Comparison of ENCODE assay signal across 23 mouse cellular contexts in the genomic region with DNA sequence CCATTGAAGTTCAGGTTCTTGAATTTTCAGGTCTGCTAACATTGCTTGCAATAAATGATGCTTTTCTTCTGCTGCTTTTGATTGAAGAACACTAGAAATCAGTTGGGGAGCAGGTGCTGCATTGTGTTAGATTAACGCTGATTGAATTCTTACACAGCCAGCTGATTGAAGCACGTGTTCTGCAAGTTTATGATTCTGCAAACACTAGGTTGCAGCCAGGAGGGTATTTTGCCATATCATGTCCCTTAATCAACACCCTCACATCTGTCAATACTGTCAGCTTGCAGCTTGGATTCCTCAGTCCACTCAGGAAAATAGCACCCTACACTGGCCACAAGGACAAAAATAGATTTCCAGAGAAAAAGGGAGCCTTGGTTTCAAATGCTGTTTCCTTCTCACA.
DNase-seq lines count a peak whose midpoint lies in the region; ATAC-seq and TF ChIP-seq lines count a peak whose summit lies in the region.
"Had no signal": no experiment of that assay in that cellular context is flagged by ENCODE, and none has a peak within 500 bp of the region (broad histone marks: within the 10 kb centered on the region; RNA-seq: fewer than 3 reads in every experiment).

No protein-coding gene starts in this region.

- WGBS in hindbrain, embryonic 12.5 days: 36% methylated on average over 2 of the region's 2 CpGs
- 62% methylated on average over 2 of the region's 2 CpGs for WGBS in hindbrain, embryonic 10.5 days
- 23% methylated on average over 2 of the region's 2 CpGs for WGBS in neural tube, embryonic 13.5 days
- 18% methylated on average over 2 of the region's 2 CpGs for WGBS in forebrain, postnatal 0 days

- H3K4me1 ChIP-seq in hindbrain, embryonic 12.5 days: peaks cover 12% of the 10 kb centered on the region
- H3K4me1 ChIP-seq in hindbrain, embryonic 10.5 days (replicated peaks): peaks cover 8% of the 10 kb centered on the region; the same call in 1 of the 2 replicates
- peaks cover 15% of the 10 kb centered on the region for H3K4me1 ChIP-seq in neural tube, embryonic 13.5 days (replicated peaks)
- H3K4me1 ChIP-seq in forebrain, postnatal 0 days (ENCODE audit: insufficient read depth): peaks cover 8% of the 10 kb centered on the region; the same call in 1 of the 2 replicates
- H3K4me1 ChIP-seq: embryonic facial prominence, embryonic 10.5 days; limb, embryonic 15.5 days had no signal

- H3K9me3 ChIP-seq in hindbrain, embryonic 12.5 days (replicated peaks): no peaks in the 10 kb centered on the region
- H3K9me3 ChIP-seq in hindbrain, embryonic 10.5 days: no peaks in the 10 kb centered on the region
- no peaks in the 10 kb centered on the region for H3K9me3 ChIP-seq in neural tube, embryonic 13.5 days
- H3K9me3 ChIP-seq in forebrain, postnatal 0 days (ENCODE audit: low read length): no peaks in the 10 kb centered on the region
- H3K9me3 ChIP-seq: embryonic facial prominence, embryonic 10.5 days; limb, embryonic 15.5 days had no signal

- no peaks in the 10 kb centered on the region for H3K27me3 ChIP-seq in hindbrain, embryonic 12.5 days
- no peaks in the 10 kb centered on the region for H3K27me3 ChIP-seq in hindbrain, embryonic 10.5 days (ENCODE audit: insufficient read depth, poor library complexity, severe bottlenecking)
- no peaks in the 10 kb centered on the region for H3K27me3 ChIP-seq in neural tube, embryonic 13.5 days
- H3K27me3 ChIP-seq in forebrain, postnatal 0 days (ENCODE audit: insufficient read depth, low read length): no peaks in the 10 kb centered on the region
- H3K27me3 ChIP-seq: limb, embryonic 15.5 days had no signal

- peak; percentile 68 for ATAC-seq in hindbrain, embryonic 12.5 days (ENCODE audit: low FRiP score)
- peak; percentile 50; the same call in 1 of the 2 replicates for ATAC-seq in neural tube, embryonic 13.5 days (ENCODE audit: low read depth)
- peak; percentile 43 for ATAC-seq in forebrain, postnatal 0 days
- ATAC-seq: inflammation-experienced regulatory T-cells, adult 6 months had no signal

- H3K4me2 ChIP-seq in hindbrain, embryonic 12.5 days (replicated peaks): no peak overlapping the region
- no peak overlapping the region for H3K4me2 ChIP-seq in neural tube, embryonic 13.5 days
- no peak overlapping the region for H3K4me2 ChIP-seq in forebrain, postnatal 0 days (ENCODE audit: low read depth)
- H3K4me2 ChIP-seq: limb, embryonic 15.5 days; lung, embryonic 14.5 days had no signal

- no peak for TF ChIP-seq CTCF in forebrain, postnatal 0 days (IDR thresholded peaks at IDR 0.05; ENCODE audit: low read depth)

- H3K27ac ChIP-seq in hindbrain, embryonic 12.5 days: peak overlapping the region; percentile 37; the same call in 1 of the 2 replicates
- H3K27ac ChIP-seq in hindbrain, embryonic 10.5 days: no peak overlapping the region
- H3K27ac ChIP-seq in neural tube, embryonic 13.5 days (replicated peaks): peak overlapping the region; percentile 24; the same call in 1 of the 2 replicates
- H3K27ac ChIP-seq in forebrain, postnatal 0 days (ENCODE audit: low read depth, low read length): no peak overlapping the region
- H3K27ac ChIP-seq: embryonic facial prominence, embryonic 10.5 days; left cerebral cortex, adult 2 months; limb, embryonic 15.5 days; liver, embryonic 14.5 days had no signal

- no peak overlapping the region for H3K4me3 ChIP-seq in hindbrain, embryonic 12.5 days
- H3K4me3 ChIP-seq in hindbrain, embryonic 10.5 days: no peak overlapping the region
- H3K4me3 ChIP-seq in neural tube, embryonic 13.5 days: no peak overlapping the region
- no peak overlapping the region for H3K4me3 ChIP-seq in forebrain, postnatal 0 days (ENCODE audit: low read depth, low read length)
- H3K4me3 ChIP-seq: embryonic facial prominence, embryonic 10.5 days; left cerebral cortex, adult 2 months; limb, embryonic 15.5 days; myocyte had no signal

- DNase-seq in hindbrain, embryonic 10.5 days (ENCODE audit: low spot score): no peak
- no peak for DNase-seq in neural tube, embryonic 10.5 days (ENCODE audit: extremely low spot score, low spot score)
- DNase-seq in forebrain, postnatal 0 days: peak; percentile 31
- DNase-seq in spleen, postnatal 4 days (ENCODE audit: low spot score in 2 of 2): no peak
- no peak for DNase-seq in adrenal gland, postnatal 10 days
- DNase-seq in lung, postnatal 36 days: no peak
- DNase-seq: adrenal gland, postnatal 36 days; cerebellum, adult 11-12 months; cerebellum, postnatal 10 days; gastrocnemius, postnatal 36 days; kidney, adult 18-20 months; kidney, postnatal 4 days; layer of hippocampus, adult 9-11 months; lung, embryonic 14.5 days; thymus, postnatal 25 days had no signal

- no peak overlapping the region for H3K9ac ChIP-seq in hindbrain, embryonic 12.5 days
- H3K9ac ChIP-seq in neural tube, embryonic 13.5 days: no peak overlapping the region
- no peak overlapping the region for H3K9ac ChIP-seq in forebrain, postnatal 0 days
- H3K9ac ChIP-seq: limb, embryonic 15.5 days; liver, embryonic 14.5 days; lung, embryonic 14.5 days had no signal

- H3K36me3 ChIP-seq in hindbrain, embryonic 12.5 days: no peaks in the 10 kb centered on the region
- no peaks in the 10 kb centered on the region for H3K36me3 ChIP-seq in hindbrain, embryonic 10.5 days
- no peaks in the 10 kb centered on the region for H3K36me3 ChIP-seq in neural tube, embryonic 13.5 days
- H3K36me3 ChIP-seq in forebrain, postnatal 0 days (ENCODE audit: insufficient read depth): no peaks in the 10 kb centered on the region
- H3K36me3 ChIP-seq: embryonic facial prominence, embryonic 10.5 days; limb, embryonic 15.5 days had no signal

Comparison
In these comparisons a context has a peak if more than half of its experiments do, and no peak if none do; other contexts are left out.
1. H3K27ac ChIP-seq: peak in hindbrain, embryonic 12.5 days (single experiment) and neural tube, embryonic 13.5 days (single experiment); none in hindbrain, embryonic 10.5 days (single experiment) and forebrain, postnatal 0 days (single experiment).
2. Peak in every context shown above with its lines, with median percentiles within 50 percentile points of each other: ATAC-seq.